Mouse (Mus musculus) heart, embryonic 11.5 days (tissue): ENCODE measurements around the gene Anxa2. TPM values are rescaled to one million over a fixed set of nuclear protein-coding genes. Genes with fewer than 3 reads are reported as not detected.

Source experiments
- ATAC-seq: fragments of 200-750 bp; cut with Nextera tagmentation; replicated peaks from 2 replicates; pipeline ENCODE4 v1.8.0; 2017; ENCODE audit warnings: moderate library complexity; ENCODE audit not compliant: insufficient number of reproducible peaks, low FRiP score, low TSS enrichment
- H3K27ac ChIP-seq: fragments of 300-500 bp; sonication (generic); 2 replicates; pipeline ENCODE4 v1.5.1; 2014; ENCODE audit warnings: mild to moderate bottlenecking, low read depth, low read length
- H3K27me3 ChIP-seq: fragments of 300-500 bp; sonication (generic); 2 replicates; pipeline ENCODE4 v1.6.1; 2014; ENCODE audit warnings: mild to moderate bottlenecking, low read length, mixed read lengths; ENCODE audit not compliant: control insufficient read depth, insufficient read depth
- H3K36me3 ChIP-seq: fragments of 300-500 bp; sonication (generic); 2 replicates; pipeline ENCODE4 v1.6.1; 2014; ENCODE audit warnings: mild to moderate bottlenecking, low read length, moderate library complexity, mixed read lengths; ENCODE audit not compliant: control insufficient read depth, insufficient read depth
- H3K4me1 ChIP-seq: fragments of 300-500 bp; sonication (generic); 2 replicates; pipeline ENCODE4 v1.6.1; 2014; ENCODE audit warnings: low read length; ENCODE audit not compliant: control insufficient read depth, insufficient read depth
- H3K4me2 ChIP-seq: fragments of 300-500 bp; sonication (generic); 2 replicates; pipeline ENCODE4 v1.6.1; 2014; ENCODE audit warnings: mild to moderate bottlenecking, moderate library complexity
- H3K4me3 ChIP-seq: fragments of 300-500 bp; sonication (generic); 2 replicates; pipeline ENCODE4 v1.5.1; 2014; ENCODE audit warnings: low read depth, low read length
- H3K9ac ChIP-seq: fragments of 300-500 bp; sonication (generic); 2 replicates; pipeline ENCODE4 v1.6.1; 2014; ENCODE audit warnings: mild to moderate bottlenecking, low read depth, low read length, moderate library complexity
- H3K9me3 ChIP-seq: fragments of 300-500 bp; sonication (generic); replicated peaks from 2 replicates; pipeline ENCODE4 v1.6.1; 2016; ENCODE audit warnings: low read length; ENCODE audit not compliant: control insufficient read depth
- WGBS: fragments of 180-500 bp; shearing (Covaris S2); extraction: QIAGEN DNeasy Blood & Tissue Kit; methylation state at CpG from one replicate; pipeline ENCODE4 v1.1.7; 2014; ENCODE audit not compliant: insufficient replicate concordance; 5-methylcytosine and 5-hydroxymethylcytosine counted together
- microRNA-seq: library from miRNA; unstranded; fragments of <30 nt; microRNA quantifications from one replicate; pipeline ENCODE4, GENCODE M21; 2016; ENCODE audit warnings: borderline number of aligned reads
- polyA plus RNA-seq: library from polyadenylated mRNA; unstranded; fragments of >200 nt; fragmentation: Nextera tagmentation; extraction: Ambion mirVana; gene quantifications from 2 replicates; pipeline ENCODE4 v1.2.1, GENCODE M21; 2014

Gene Anxa2
- polyA plus RNA-seq, 1 experiment from 2014 or later: 386 TPM

- no peaks in the 10 kb centered on the region; the same call in 1 of the 2 replicates for H3K27me3 ChIP-seq
- H3K9ac ChIP-seq: no peak overlapping the region
- no peaks in the 10 kb centered on the region for H3K4me1 ChIP-seq
- H3K9me3 ChIP-seq: no peaks in the 10 kb centered on the region
- no peak overlapping the region for H3K4me2 ChIP-seq
- H3K36me3 ChIP-seq: no peaks in the 10 kb centered on the region
- no peak overlapping the region for H3K27ac ChIP-seq
- 75% methylated on average over 8 of the region's 8 CpGs for WGBS
- no peak overlapping the region for H3K4me3 ChIP-seq
- no peak for ATAC-seq
Observed at GRCm38 (mm10) chr9:69508016-69508415, 54.6 kb downstream of the Anxa2 start.

GRCm38 (mm10) chr9:69511881-69512590 is 58.6 kb downstream of the Anxa2 start:
- Histone ChIP-seq H3K36me3 (no peaks in the 10 kb centered on the region), H3K27ac (no peak overlapping the region), H3K4me2 (no peak overlapping the region), H3K9ac (no peak overlapping the region), H3K4me3 (no peak overlapping the region), H3K9me3 (no peaks in the 10 kb centered on the region), H3K4me1 (no peaks in the 10 kb centered on the region), H3K27me3 (no peaks in the 10 kb centered on the region)
- no peak for ATAC-seq
- 41% methylated on average over 11 of the region's 11 CpGs for WGBS

- no peak overlapping the region for H3K27ac ChIP-seq
- WGBS: 92% methylated on average over 1 of the region's 1 CpGs
- H3K27me3 ChIP-seq: no peaks in the 10 kb centered on the region
- H3K4me2 ChIP-seq: no peak overlapping the region
- no peaks in the 10 kb centered on the region for H3K36me3 ChIP-seq
- no peaks in the 10 kb centered on the region for H3K4me1 ChIP-seq
- ATAC-seq: no peak
- H3K9me3 ChIP-seq: no peaks in the 10 kb centered on the region
- H3K4me3 ChIP-seq: no peak overlapping the region
- no peak overlapping the region for H3K9ac ChIP-seq
Observed at GRCm38 (mm10) chr9:69512726-69513125, 59.3 kb downstream of the Anxa2 start.

GRCm38 (mm10) chr9:69514206-69514605 is 60.8 kb downstream of the Anxa2 start:
- no peak overlapping the region for H3K9ac ChIP-seq
- no peaks in the 10 kb centered on the region for H3K27me3 ChIP-seq
- H3K9me3 ChIP-seq: no peaks in the 10 kb centered on the region
- H3K4me3 ChIP-seq: no peak overlapping the region
- H3K36me3 ChIP-seq: no peaks in the 10 kb centered on the region
- no peak for ATAC-seq
- no peaks in the 10 kb centered on the region for H3K4me1 ChIP-seq
- WGBS: 51% methylated on average over 8 of the region's 8 CpGs
- H3K4me2 ChIP-seq: no peak overlapping the region
- no peak overlapping the region for H3K27ac ChIP-seq

- H3K27me3 ChIP-seq: no peaks in the 10 kb centered on the region
- no peak overlapping the region for H3K27ac ChIP-seq
Observed at GRCm38 (mm10) chr9:69515416-69515815, 62.0 kb downstream of the Anxa2 start.

GRCm38 (mm10) chr9:69517387-69518035 is 64.1 kb downstream of the Anxa2 start:
- Histone ChIP-seq H3K36me3 (no peaks in the 10 kb centered on the region), H3K4me3 (no peak overlapping the region), H3K27me3 (no peaks in the 10 kb centered on the region), H3K4me1 (no peaks in the 10 kb centered on the region), H3K9me3 (no peaks in the 10 kb centered on the region), H3K9ac (no peak overlapping the region), H3K27ac (no peak overlapping the region), H3K4me2 (no peak overlapping the region)
- no peak for ATAC-seq
- 66% methylated on average over 20 of the region's 20 CpGs for WGBS

More at GRCm38 (mm10) chr9:69515416-69515815, 62.0 kb downstream of the Anxa2 start:
- H3K9ac ChIP-seq: no peak overlapping the region
- ATAC-seq: no peak
- no peak overlapping the region for H3K4me3 ChIP-seq
- H3K4me2 ChIP-seq: no peak overlapping the region
- 82% methylated on average over 7 of the region's 7 CpGs for WGBS
- no peaks in the 10 kb centered on the region for H3K4me1 ChIP-seq
- no peaks in the 10 kb centered on the region for H3K36me3 ChIP-seq
- no peaks in the 10 kb centered on the region for H3K9me3 ChIP-seq

Small RNA genes lying within 50 kb of the gene (microRNA-seq; reads per million reads assigned to microRNA genes)
- 2.6 reads per million, percentile 29 among the genes with 10 or more reads in this experiment for gene Mir3109

Other genes starting within 250 kb of the Anxa2 start
- 14.5 and 15.6 TPM in 2 replicates for gene Ice2, start 55.7 kb upstream of the Anxa2 start, polyA plus RNA-seq